Mouse (Mus musculus): ENCODE measurements at regions not wholly inside any gene's neighbourhood (a gene's known extent, or its start where the extent isn't known, plus 50 kb on each side); places are given as distances from the start of the nearest gene placed in this dataset.

DNA sequence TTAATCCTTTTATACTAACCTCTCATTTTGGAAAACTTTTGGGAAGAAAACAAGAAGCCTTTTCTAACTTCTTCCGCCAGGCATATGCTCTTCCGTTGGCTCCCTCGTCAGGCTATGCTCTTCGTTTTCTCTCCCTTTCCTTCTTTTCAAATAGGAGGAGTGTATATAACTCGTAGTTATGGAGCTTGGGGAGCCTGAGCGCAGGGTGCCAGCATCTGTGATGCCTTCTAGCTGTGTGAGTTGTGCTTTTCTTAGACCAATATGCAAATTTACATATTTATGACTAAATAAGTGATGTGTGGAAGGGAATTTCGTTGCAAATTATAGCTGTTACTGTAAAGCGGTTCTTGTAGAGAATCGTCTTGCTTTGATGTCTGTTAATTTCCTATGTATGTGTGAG lies 874.5 kb downstream of the Slc4a3 start:
- ATAC-seq (ENCODE audit: low FRiP score, low TSS enrichment) (no peak), DNase-seq (ENCODE audit: low spot score) (no peak)
- Histone ChIP-seq H3K4me2 (replicated peaks; ENCODE audit: low read depth) (no peak overlapping the region), H3K27me3 (ENCODE audit: control insufficient read depth, insufficient read depth, low read length) (no peaks in the 10 kb centered on the region), H3K4me1 (replicated peaks; ENCODE audit: control insufficient read depth, insufficient read depth) (no peaks in the 10 kb centered on the region), H3K4me3 (ENCODE audit: low read depth, low read length) (no peak overlapping the region), H3K9ac (ENCODE audit: low read length) (no peak overlapping the region), H3K27ac (replicated peaks) (no peak overlapping the region), H3K36me3 (ENCODE audit: control insufficient read depth, insufficient read depth, low read length) (no peaks in the 10 kb centered on the region), H3K9me3 (ENCODE audit: control insufficient read depth, low read length) (no peaks in the 10 kb centered on the region)
- TF ChIP-seq EP300 (optimal IDR thresholded peaks at IDR 0.05), result no peak
- TF ChIP-seq CTCF (IDR thresholded peaks at IDR 0.05; ENCODE audit: low read depth), result no peak
- 89% methylated on average over 9 of the region's 9 CpGs for WGBS

DNA sequence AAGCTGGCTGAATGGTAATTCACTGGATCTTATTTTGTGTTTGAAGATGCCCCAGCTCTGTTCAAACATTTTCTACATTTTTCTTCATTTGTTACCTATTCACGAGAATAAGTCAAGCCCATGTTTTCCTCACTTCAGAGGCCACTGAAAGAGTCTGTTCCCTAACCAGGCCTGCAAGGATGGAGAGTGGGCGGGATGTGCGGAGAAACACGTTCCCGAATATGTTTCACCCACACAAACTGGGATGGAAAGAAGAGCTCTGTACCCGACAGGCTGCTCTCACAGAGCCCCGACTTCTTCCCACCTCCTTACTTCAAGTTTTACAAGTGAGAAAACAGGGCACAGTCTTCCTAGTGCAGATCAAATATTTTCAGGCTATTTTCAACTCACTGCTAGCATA lies 881.4 kb downstream of the Slc4a3 start:
- H3K27me3 ChIP-seq (ENCODE audit: control insufficient read depth, insufficient read depth, low read length), result no peaks in the 10 kb centered on the region
- no peak overlapping the region for H3K4me2 ChIP-seq (replicated peaks; ENCODE audit: low read depth)
- no peak overlapping the region for H3K9ac ChIP-seq (ENCODE audit: low read length)
- H3K4me1 ChIP-seq (replicated peaks; ENCODE audit: control insufficient read depth, insufficient read depth), result no peaks in the 10 kb centered on the region
- 76% methylated on average over 7 of the region's 7 CpGs for WGBS
- H3K9me3 ChIP-seq (ENCODE audit: control insufficient read depth, low read length), result no peaks in the 10 kb centered on the region
- TF ChIP-seq CTCF (IDR thresholded peaks at IDR 0.05; ENCODE audit: low read depth), result no peak
- no peak for TF ChIP-seq EP300 (optimal IDR thresholded peaks at IDR 0.05)
- H3K27ac ChIP-seq (replicated peaks), result no peak overlapping the region
- no peaks in the 10 kb centered on the region for H3K36me3 ChIP-seq (ENCODE audit: control insufficient read depth, insufficient read depth, low read length)
- ATAC-seq (ENCODE audit: low FRiP score, low TSS enrichment) (no peak), DNase-seq (ENCODE audit: low spot score) (no peak)
- H3K4me3 ChIP-seq (ENCODE audit: low read depth, low read length), result no peak overlapping the region

DNA sequence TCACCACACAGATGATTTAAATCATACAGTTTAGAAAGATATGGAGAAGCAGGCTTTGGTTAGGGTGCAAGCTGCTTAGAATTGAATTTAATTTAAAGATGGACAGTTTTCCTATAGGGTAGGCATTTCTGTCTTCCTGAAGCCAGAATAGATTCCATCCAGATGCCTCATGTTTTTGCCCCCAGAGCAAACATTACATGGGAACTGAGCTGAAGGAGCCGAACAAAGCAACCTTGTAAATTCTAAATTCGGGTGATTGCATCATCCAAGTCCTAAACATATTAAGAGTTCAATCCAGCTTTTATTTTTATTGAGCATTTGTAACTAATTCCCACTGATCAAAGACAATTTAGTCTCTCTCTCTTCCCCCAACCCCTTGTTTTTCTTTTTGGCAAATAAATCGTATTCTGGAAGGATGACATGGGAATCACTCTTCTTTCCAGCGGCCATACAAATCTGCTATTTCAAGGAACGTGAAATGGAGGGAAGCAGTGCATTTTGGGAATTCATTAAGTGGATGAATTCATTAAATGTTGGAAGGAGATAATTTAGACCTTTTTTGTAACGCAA lies 884.1 kb downstream of the Slc4a3 start:
- Histone ChIP-seq H3K9ac (ENCODE audit: low read length) (no peak overlapping the region), H3K4me1 (replicated peaks; ENCODE audit: control insufficient read depth, insufficient read depth) (no peaks in the 10 kb centered on the region), H3K36me3 (ENCODE audit: control insufficient read depth, insufficient read depth, low read length) (no peaks in the 10 kb centered on the region), H3K4me3 (ENCODE audit: low read depth, low read length) (no peak overlapping the region), H3K27ac (replicated peaks) (no peak overlapping the region), H3K4me2 (replicated peaks; ENCODE audit: low read depth) (no peak overlapping the region), H3K27me3 (ENCODE audit: control insufficient read depth, insufficient read depth, low read length) (no peaks in the 10 kb centered on the region), H3K9me3 (ENCODE audit: control insufficient read depth, low read length) (no peaks in the 10 kb centered on the region)
- ATAC-seq (ENCODE audit: low FRiP score, low TSS enrichment) (no peak), DNase-seq (ENCODE audit: low spot score) (no peak)
- WGBS, result 70% methylated on average over 6 of the region's 6 CpGs
- TF ChIP-seq EP300 (optimal IDR thresholded peaks at IDR 0.05) (no peak), CTCF (IDR thresholded peaks at IDR 0.05; ENCODE audit: low read depth) (no peak)

DNA sequence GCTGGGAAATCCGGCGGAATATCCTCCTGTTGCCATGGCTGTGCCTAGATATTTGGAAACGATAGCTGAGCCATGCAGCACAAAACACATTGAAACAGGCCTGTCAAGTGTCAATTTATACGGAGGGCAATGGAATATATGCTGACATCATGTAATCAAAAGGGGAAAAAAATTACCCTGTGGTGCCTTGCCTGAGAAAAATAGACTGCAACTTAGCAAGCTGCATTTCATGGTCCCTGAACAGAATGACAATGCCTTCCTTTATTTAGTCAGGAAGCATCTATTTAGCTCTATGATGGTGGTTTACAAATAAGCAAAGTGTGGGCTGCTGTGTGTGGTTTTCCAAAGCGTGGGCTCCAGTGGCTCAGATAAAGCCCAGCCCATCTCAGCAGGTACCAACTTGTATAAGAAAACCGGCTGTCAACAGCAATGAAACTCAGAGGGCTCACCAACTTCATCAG lies 887.4 kb downstream of the Slc4a3 start:
- Histone ChIP-seq H3K4me2 (replicated peaks; ENCODE audit: low read depth) (no peak overlapping the region), H3K9ac (ENCODE audit: low read length) (no peak overlapping the region), H3K4me1 (replicated peaks; ENCODE audit: control insufficient read depth, insufficient read depth) (no peaks in the 10 kb centered on the region), H3K4me3 (ENCODE audit: low read depth, low read length) (no peak overlapping the region), H3K27ac (replicated peaks) (no peak overlapping the region), H3K27me3 (ENCODE audit: control insufficient read depth, insufficient read depth, low read length) (no peaks in the 10 kb centered on the region), H3K36me3 (ENCODE audit: control insufficient read depth, insufficient read depth, low read length) (no peaks in the 10 kb centered on the region), H3K9me3 (ENCODE audit: control insufficient read depth, low read length) (no peaks in the 10 kb centered on the region)
- no peak for ATAC-seq (ENCODE audit: low FRiP score, low TSS enrichment)
- TF ChIP-seq CTCF (IDR thresholded peaks at IDR 0.05; ENCODE audit: low read depth), result no peak
- no peak for TF ChIP-seq EP300 (optimal IDR thresholded peaks at IDR 0.05)
- WGBS, result 59% methylated on average over 6 of the region's 6 CpGs
- no peak for DNase-seq (ENCODE audit: low spot score)

DNA sequence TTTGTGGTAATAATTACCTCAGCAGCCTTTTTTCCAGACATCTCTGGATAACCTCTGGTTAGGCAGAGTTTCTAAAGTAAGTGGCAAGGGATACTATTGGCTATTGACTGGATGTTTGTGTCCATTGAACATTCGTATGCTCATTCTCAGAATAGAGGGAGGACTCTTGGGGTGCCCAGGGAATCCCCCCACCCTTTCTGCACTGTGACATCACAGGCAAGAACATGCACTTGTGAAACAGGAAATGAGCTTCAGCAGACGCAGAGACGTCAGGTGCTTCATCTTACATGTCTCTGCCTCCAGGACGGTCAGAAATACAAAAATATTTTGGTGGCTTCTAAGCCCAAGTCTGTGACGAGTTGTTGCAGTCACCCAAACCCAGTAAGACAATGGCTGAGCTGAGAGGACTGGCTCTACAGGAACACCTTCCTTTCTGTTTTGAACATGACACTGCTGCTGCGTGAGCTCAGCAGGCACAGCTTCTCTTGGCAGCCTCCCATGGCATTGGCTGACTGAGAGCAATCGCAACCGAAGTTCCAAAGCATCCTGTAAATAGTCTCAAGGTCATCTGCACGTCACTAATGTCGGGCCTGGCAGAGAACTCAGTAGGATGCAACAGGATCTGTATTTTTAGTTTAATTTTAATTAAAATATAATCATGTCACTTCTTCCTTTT lies 904.6 kb downstream of the Slc4a3 start:
- ATAC-seq (ENCODE audit: low FRiP score, low TSS enrichment), result no peak
- H3K36me3 ChIP-seq (ENCODE audit: control insufficient read depth, insufficient read depth, low read length), result no peaks in the 10 kb centered on the region
- 46% methylated on average over 10 of the region's 10 CpGs for WGBS
- H3K4me3 ChIP-seq (ENCODE audit: low read depth, low read length), result no peak overlapping the region
- H3K9ac ChIP-seq (ENCODE audit: low read length), result no peak overlapping the region
- no peaks in the 10 kb centered on the region for H3K27me3 ChIP-seq (ENCODE audit: control insufficient read depth, insufficient read depth, low read length)
- no peaks in the 10 kb centered on the region for H3K4me1 ChIP-seq (replicated peaks; ENCODE audit: control insufficient read depth, insufficient read depth)
- no peaks in the 10 kb centered on the region for H3K9me3 ChIP-seq (ENCODE audit: control insufficient read depth, low read length)
- H3K4me2 ChIP-seq (replicated peaks; ENCODE audit: low read depth), result no peak overlapping the region
- DNase-seq (ENCODE audit: low spot score), result no peak
- TF ChIP-seq EP300 (optimal IDR thresholded peaks at IDR 0.05) (no peak), CTCF (IDR thresholded peaks at IDR 0.05; ENCODE audit: low read depth) (no peak)
- H3K27ac ChIP-seq (replicated peaks), result no peak overlapping the region

DNA sequence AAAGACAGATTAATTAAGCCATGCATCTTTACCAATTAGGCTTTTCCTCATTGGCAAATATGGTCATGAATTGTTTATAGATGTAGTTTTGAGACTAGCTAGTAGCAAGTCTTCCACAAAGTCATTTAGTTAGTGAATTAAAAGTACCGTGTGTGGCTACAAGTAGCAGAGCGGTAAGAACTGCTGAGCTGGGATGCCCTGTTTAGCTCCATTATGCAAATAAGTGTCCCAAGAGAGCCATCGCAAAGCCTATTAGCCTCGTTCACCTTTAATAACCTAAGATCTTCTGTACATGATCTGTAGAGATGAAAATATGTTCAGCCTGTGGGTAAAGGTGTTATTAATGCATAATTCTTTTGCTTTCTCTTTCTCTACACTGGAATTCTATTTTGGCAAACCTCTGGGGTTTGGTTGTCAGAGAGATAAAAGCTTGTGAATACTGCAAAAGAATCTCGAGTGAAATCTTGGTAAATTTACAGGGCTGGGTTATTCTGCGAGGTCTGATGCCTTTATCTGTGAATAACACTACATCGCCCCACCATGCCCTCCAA lies 907.2 kb downstream of the Slc4a3 start:
- no peak overlapping the region for H3K4me3 ChIP-seq (ENCODE audit: low read depth, low read length)
- no peaks in the 10 kb centered on the region for H3K27me3 ChIP-seq (ENCODE audit: control insufficient read depth, insufficient read depth, low read length)
- no peaks in the 10 kb centered on the region for H3K4me1 ChIP-seq (replicated peaks; ENCODE audit: control insufficient read depth, insufficient read depth)
- DNase-seq (ENCODE audit: low spot score) (no peak), ATAC-seq (ENCODE audit: low FRiP score, low TSS enrichment) (no peak)
- 80% methylated on average over 7 of the region's 7 CpGs for WGBS
- no peak for TF ChIP-seq EP300 (optimal IDR thresholded peaks at IDR 0.05)
- no peak for TF ChIP-seq CTCF (IDR thresholded peaks at IDR 0.05; ENCODE audit: low read depth)
- no peak overlapping the region for H3K27ac ChIP-seq (replicated peaks)
- H3K9me3 ChIP-seq (ENCODE audit: control insufficient read depth, low read length), result no peaks in the 10 kb centered on the region
- H3K4me2 ChIP-seq (replicated peaks; ENCODE audit: low read depth), result no peak overlapping the region
- no peaks in the 10 kb centered on the region for H3K36me3 ChIP-seq (ENCODE audit: control insufficient read depth, insufficient read depth, low read length)
- H3K9ac ChIP-seq (ENCODE audit: low read length), result no peak overlapping the region

Measured in stomach, postnatal 0 days (tissue).